Mouse (Mus musculus): ENCODE data around the gene Rps6ka2.
"Not testable (repeated sequence)": the region's sequence is repeated elsewhere in the genome, so short reads cannot be mapped to it uniquely, and the experiment has no call there.

Rps6ka2 gene

DNA sequence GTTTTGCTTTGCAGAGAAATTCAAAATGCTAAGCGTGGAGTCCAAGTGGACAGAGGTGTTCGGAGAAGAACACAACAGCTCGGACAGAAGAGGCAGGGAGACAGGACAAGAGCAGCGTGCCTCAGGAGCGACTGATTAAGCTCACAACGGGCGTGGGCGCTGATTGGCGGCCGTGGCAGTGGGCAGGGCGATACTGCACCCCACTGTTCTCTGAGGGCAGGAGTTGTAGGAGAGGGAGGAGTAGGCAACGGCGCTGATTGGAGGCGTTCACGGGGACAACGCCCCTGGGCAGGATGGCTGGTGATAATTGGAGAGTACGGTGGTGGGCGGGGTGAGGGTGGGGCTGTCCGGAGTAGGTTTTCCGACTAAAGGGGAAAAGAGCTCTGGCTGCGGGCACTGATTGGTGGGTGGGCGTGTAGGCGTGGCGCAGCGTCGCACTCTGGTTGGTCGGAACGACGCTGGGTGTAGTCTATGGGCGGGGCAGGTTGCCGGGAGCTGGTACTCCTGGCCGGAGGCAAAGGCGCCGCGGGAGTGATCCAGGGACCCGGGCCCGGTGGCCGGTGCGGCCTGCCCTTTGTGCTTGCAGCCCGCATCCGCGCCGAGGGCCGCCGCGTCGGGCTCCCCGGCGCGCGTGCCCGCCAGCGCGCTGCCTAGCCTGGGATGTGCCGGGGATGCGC is at the start of gene Rps6ka2:
TSS of gene Rps6ka2 (plus strand) at position 489 of the 677 bp plus-strand sequence.
- peak; percentile 79 for DNase-seq (ENCODE audit: low spot score)

- not testable (repeated sequence) for DNase-seq (ENCODE audit: low spot score)
Observed at GRCm38 (mm10) chr17:7120835-7121234, 49.1 kb upstream of the Rps6ka2 start.

DNA sequence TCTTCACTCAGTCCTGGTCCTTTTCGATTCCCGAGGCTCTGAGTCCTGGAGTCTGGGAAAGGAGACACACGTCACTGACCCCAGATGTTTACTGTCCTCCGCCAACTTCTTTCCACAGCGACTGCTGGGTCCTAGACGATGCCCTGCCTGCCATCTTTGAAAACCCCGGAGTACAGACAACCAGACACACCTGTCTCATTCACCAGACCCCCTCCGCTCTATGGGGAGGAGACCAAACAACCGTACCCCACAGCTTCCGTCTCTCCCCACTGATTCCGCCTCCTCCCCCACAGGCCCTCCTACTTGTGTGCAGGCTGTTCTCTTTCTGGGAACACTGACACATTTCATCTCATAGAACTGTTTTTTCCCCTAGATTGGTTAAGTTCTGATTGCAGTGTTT is 47.4 kb upstream of the Rps6ka2 start:
- not testable (repeated sequence) for DNase-seq (ENCODE audit: low spot score)

- DNase-seq (ENCODE audit: low spot score), result not testable (repeated sequence)
Observed at GRCm38 (mm10) chr17:7126475-7126874, 43.4 kb upstream of the Rps6ka2 start.

DNA sequence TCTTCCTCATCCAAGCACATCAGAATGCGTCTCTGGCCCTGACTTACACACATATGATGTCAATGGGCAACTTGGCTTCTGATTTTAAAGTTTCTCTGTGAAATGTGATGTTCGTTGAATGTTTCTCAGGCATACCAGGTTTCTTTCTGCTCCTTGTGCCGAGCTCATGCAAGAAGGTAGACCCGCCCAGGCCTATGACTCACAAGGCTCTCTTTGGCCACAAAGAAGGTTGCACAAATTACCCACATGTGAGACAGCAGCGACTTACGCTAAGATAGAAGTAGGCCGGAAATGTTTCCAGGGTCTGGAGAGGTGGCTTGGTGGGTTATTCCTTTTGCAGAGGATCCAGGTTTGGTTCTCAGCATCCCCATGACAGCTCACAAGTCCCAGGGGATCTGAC is 35.9 kb upstream of the Rps6ka2 start:
- DNase-seq (ENCODE audit: low spot score), result not testable (repeated sequence)

DNA sequence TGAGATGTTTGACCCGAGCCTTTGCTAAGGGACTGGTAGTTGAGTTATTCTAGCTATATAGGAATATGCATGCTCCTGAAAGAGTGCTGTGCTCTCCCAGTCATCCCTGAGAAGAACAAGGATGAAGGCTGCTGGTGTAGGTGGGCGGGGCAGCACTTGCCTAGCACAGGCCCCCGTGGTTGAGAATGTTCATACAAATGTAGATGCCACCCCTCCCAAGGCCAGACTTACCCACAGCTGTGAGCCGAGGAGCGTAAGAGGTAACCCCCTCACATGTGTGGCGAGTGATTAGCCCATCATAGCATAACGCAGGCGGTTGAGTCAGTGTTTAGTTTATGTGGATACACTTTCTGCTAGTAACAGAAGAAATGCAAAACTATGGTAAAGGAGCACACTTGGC is 34.6 kb upstream of the Rps6ka2 start:
- DNase-seq (ENCODE audit: low spot score), result not testable (repeated sequence)

- no peak for DNase-seq (ENCODE audit: low spot score)
Observed at GRCm38 (mm10) chr17:7138186-7138925, 31.6 kb upstream of the Rps6ka2 start.

GRCm38 (mm10) chr17:7140399-7141174 is 29.3 kb upstream of the Rps6ka2 start:
- DNase-seq (ENCODE audit: low spot score), result no peak

DNA sequence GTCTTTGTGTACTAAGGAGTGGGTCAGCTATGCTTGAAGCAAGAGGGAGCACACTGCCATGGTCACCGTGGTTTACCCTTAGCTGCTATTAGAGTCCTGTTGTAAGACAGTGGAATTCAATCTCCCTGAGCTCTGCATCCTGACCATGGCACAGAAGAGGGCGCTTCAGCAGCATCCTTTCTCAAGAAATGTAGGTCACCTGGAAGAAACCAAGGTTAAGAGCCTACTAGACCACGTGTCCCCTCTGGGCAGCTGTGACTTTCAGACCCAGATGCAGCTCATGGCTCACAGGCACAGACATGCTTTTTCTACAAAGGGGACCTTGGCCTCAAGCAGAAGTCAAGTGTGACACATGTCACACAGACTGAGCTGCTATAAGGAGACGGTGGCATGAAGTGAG is 27.5 kb upstream of the Rps6ka2 start:
- no peak for DNase-seq (ENCODE audit: low spot score)

GRCm38 (mm10) chr17:7143885-7144518 is 25.9 kb upstream of the Rps6ka2 start:
- DNase-seq (ENCODE audit: low spot score), result no peak

GRCm38 (mm10) chr17:7145373-7146058 is 24.4 kb upstream of the Rps6ka2 start:
- DNase-seq (ENCODE audit: low spot score), result no peak

- DNase-seq (ENCODE audit: low spot score), result no peak
Observed at GRCm38 (mm10) chr17:7146479-7146878, 23.4 kb upstream of the Rps6ka2 start.

DNA sequence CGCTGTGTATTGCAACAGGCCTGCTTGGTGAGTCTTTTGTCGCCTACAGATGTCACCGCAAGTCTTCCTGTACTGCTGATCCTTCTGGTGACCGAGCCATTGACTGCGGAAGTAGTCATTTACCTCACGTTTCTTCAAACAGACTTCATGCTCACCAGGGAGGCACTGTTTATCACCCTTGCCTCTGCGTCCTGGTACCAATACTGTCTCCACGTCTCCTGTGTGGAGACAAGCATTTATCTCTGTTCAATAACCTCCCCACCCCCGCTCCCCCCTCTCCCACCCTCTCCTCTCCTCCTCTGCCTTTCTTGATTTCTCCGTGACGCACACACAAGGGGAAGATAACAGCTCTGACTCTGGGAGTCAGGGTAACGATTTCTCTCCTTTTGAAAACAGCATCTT is 22.0 kb upstream of the Rps6ka2 start:
- DNase-seq (ENCODE audit: low spot score), result no peak

DNA sequence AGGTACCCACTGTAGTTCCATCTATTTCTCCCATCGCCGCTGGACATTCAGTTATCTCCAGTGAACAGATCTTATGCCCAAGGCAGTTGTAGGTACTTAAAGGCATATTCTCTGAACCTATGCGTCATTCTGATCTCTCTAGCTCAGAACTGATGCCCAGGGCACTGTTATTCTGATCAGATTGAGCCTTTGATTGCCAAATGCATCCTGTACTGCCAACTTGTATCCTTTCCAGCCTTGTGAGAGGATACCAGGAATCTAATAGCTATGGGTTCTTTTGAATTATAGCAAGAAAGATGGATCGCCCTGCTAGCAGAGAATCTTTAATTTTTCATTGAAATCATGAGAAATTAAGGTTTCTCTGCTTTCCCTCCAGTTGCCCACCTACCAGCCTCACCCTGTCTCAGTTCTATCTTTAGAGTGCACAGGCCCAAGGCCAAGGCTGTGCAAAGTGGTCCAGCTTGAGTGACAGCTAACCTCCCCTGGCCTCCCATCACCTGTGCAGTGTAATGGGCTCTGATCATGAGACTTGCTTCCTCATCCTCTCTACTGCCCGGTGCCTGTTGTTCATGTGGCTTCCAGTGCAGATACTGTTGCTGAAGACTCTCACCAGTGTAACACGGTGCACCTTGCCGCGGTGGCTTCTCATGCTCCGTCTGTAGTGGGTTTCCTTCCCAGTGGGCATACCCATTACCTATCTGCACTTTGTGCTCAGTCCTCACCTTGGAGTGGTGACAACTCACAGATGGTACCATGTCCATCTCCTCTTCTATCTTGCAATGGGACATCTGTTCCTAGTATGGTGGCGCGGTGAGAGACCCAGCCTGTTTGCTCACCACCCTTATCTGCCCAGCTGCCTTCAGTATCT is 20.4 kb upstream of the Rps6ka2 start:
- DNase-seq (ENCODE audit: low spot score), result no peak

DNA sequence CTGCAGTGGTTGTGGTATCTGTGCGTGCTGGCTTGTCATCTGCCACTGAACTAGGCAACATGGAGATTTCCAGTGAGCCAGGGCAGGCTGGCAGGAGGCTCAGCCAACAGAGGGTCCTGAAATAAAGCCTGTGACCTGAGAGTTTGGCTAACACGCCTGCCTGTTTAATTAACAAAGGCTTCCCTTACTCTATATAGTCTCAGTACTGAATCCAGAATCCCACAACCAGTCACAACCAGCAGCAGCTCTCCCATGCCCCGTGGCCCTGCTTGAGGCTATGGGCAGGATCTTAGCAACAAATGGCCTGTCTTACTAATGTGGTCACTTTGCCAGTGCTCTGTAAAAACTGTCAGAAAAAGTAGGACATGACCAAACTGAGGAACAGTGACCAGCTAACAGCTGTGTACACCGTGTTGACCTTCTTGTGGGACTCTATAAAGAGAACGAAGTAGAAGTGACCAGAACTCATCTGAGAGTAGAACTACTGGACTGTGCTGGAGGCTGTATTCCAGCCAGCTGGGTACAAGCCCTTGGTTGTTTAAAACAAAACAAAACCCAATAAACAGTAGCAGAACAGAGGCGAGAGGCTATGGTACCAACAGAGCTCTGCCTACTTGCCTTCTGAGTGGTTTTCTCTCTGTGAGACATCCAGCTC is 18.3 kb upstream of the Rps6ka2 start:
- DNase-seq (ENCODE audit: low spot score), result no peak

GRCm38 (mm10) chr17:7152662-7153061 is 17.3 kb upstream of the Rps6ka2 start:
- DNase-seq (ENCODE audit: low spot score), result no peak

DNA sequence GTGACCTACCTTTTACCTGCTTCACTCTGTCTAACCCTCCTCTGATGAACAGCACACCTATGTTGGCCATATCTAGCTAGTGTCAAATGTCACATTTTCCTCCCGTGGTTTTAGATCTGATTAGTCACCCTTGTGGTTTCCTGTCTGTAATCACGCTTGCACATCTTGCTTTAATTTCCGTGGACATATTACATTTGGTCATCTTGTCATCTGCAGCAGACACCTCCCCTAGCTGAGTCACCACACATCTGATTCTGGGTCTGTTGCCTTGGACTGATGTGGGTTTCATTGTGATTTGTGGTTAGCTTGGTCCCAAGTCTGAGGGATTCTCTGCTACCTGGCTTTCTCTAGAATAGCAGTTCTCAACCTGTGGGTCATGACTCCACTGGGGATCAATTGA is 6.0 kb upstream of the Rps6ka2 start:
- no peak for DNase-seq (ENCODE audit: low spot score)

- DNase-seq (ENCODE audit: low spot score), result no peak
Observed at GRCm38 (mm10) chr17:7165524-7165923, 4.4 kb upstream of the Rps6ka2 start.

GRCm38 (mm10) chr17:7168961-7169626 is 821 bp upstream of the Rps6ka2 start:
- DNase-seq (ENCODE audit: low spot score), result no peak
